Mouse (Mus musculus) CH12.LX (cell line): ENCODE results near the gene Phf23. TPM values are rescaled to one million over a fixed set of nuclear protein-coding genes. Genes with fewer than 3 reads are reported as not detected.
A peak's percentile ranks its signal among the peaks of the same experiment; 100 is the strongest.

Experiments used
- DNase-seq: peaks from one replicate; pipeline ENCODE4 v3.0.0-alpha.2; 2013; ENCODE audit errors: extremely low read depth
- H3K27ac ChIP-seq: 2 replicates; pipeline ENCODE4 v1.5.1; 2012; ENCODE audit warnings: low read depth, mild to moderate bottlenecking, control low read depth, moderate library complexity; ENCODE audit not compliant: insufficient read depth
- H3K27me3 ChIP-seq: replicated peaks from 2 replicates; pipeline ENCODE3; 2012; ENCODE audit warnings: inconsistent platforms
- H3K36me3 ChIP-seq, 2 experiments: replicated peaks in 1 of 2; 2 replicates each; pipeline versions ENCODE3 to v1.6.1; 2012; ENCODE audit warnings: inconsistent platforms in 1 of 2, low read length in 1 of 2, mild to moderate bottlenecking in 1 of 2, mixed read lengths in 1 of 2, moderate library complexity in 1 of 2; ENCODE audit not compliant: control insufficient read depth in 1 of 2, insufficient read depth in 1 of 2
- H3K4me1 ChIP-seq, 2 experiments: 2 replicates each; pipeline ENCODE4 v1.6.1; 2012; ENCODE audit warnings: inconsistent platforms in 1 of 2, moderate library complexity in 1 of 2; ENCODE audit not compliant: insufficient read depth in 2 of 2, control insufficient read depth in 1 of 2
- H3K4me2 ChIP-seq: 2 replicates; pipeline ENCODE4 v1.6.1; 2012; ENCODE audit warnings: low read depth, mild to moderate bottlenecking, control low read depth; ENCODE audit not compliant: poor library complexity, insufficient read depth, severe bottlenecking
- H3K4me3 ChIP-seq, 3 experiments: fragments of 150-350 bp in 1 of 3; sonication (generic) in 1 of 3; replicated peaks in 1 of 3; 2 replicates each; pipeline versions ENCODE3 to v1.5.1; 2011 to 2012; ENCODE audit warnings: low read depth in 2 of 3, low read length in 2 of 3, mild to moderate bottlenecking in 2 of 3, moderate library complexity in 2 of 3, control low read depth in 1 of 3, improper control_type of control experiment in 1 of 3, inconsistent platforms in 1 of 3, mixed read lengths in 1 of 3; ENCODE audit not compliant: poor library complexity in 1 of 3
- H3K79me2 ChIP-seq: replicated peaks from 2 replicates; pipeline ENCODE4 v1.6.1; 2012; ENCODE audit warnings: mild to moderate bottlenecking, moderate library complexity; ENCODE audit not compliant: control insufficient read depth, poor library complexity, insufficient read depth, severe bottlenecking; ENCODE audit errors: extremely low read depth
- H3K9ac ChIP-seq: 2 replicates; pipeline ENCODE4 v1.6.1; 2012; ENCODE audit warnings: low read depth, mild to moderate bottlenecking, control low read depth, moderate library complexity; ENCODE audit not compliant: insufficient read depth
- H3K9me3 ChIP-seq: replicated peaks from 2 replicates; pipeline ENCODE3; 2012; ENCODE audit warnings: low read length, inconsistent platforms, mixed read lengths
- BHLHE40 ChIP-seq: IDR thresholded peaks from 2 replicates; pipeline ENCODE4 v1.6.1; 2011; ENCODE audit warnings: mild to moderate bottlenecking, low read depth, low read length, improper control_type of control experiment
- E2F4 ChIP-seq: IDR thresholded peaks from 2 replicates; pipeline ENCODE4 v1.6.1; 2011; ENCODE audit warnings: low read depth, low read length, improper control_type of control experiment; ENCODE audit not compliant: insufficient replicate concordance
- ETS1 ChIP-seq: conservative IDR thresholded peaks from 2 replicates; pipeline ENCODE4 v1.6.1; 2012; ENCODE audit warnings: low read depth, mild to moderate bottlenecking, inconsistent platforms, low read length, improper control_type of control experiment, moderate library complexity
- HCFC1 ChIP-seq: IDR thresholded peaks from 2 replicates; pipeline ENCODE4 v1.6.1; 2012; ENCODE audit warnings: low read depth, mild to moderate bottlenecking, inconsistent platforms, low read length, improper control_type of control experiment
- IRF4 ChIP-seq: IDR thresholded peaks from 2 replicates; pipeline ENCODE4 v1.6.1; 2014; ENCODE audit warnings: low read depth, mild to moderate bottlenecking, inconsistent platforms, low read length, improper control_type of control experiment
- KAT2A ChIP-seq: IDR thresholded peaks from 2 replicates; pipeline ENCODE4 v1.6.1; 2012; ENCODE audit warnings: low read length, improper control_type of control experiment, inconsistent platforms; ENCODE audit not compliant: insufficient replicate concordance
- MAFK ChIP-seq: IDR thresholded peaks from 2 replicates; pipeline ENCODE4 v1.6.1; 2011; ENCODE audit warnings: low read length, improper control_type of control experiment; ENCODE audit not compliant: insufficient replicate concordance
- MAX ChIP-seq: IDR thresholded peaks from 2 replicates; pipeline ENCODE4 v1.6.1; 2011; ENCODE audit warnings: low read length, improper control_type of control experiment
- MAZ ChIP-seq: IDR thresholded peaks from 2 replicates; pipeline ENCODE4 v1.6.1; 2012; ENCODE audit warnings: low read depth, mild to moderate bottlenecking, inconsistent platforms, low read length, improper control_type of control experiment, moderate library complexity
- MXI1 ChIP-seq: IDR thresholded peaks from 2 replicates; pipeline ENCODE4 v1.6.1; 2011; ENCODE audit warnings: mild to moderate bottlenecking, low read depth, low read length, improper control_type of control experiment
- MYC ChIP-seq: IDR thresholded peaks from 2 replicates; pipeline ENCODE4 v1.6.1; 2011; ENCODE audit warnings: low read depth, mild to moderate bottlenecking, improper control_type of control experiment, low read length
- NELFE ChIP-seq: IDR thresholded peaks from 2 replicates; pipeline ENCODE4 v1.6.1; 2011; ENCODE audit warnings: low read depth, low read length, improper control_type of control experiment
- PAX5 ChIP-seq: IDR thresholded peaks from 2 replicates; pipeline ENCODE4 v1.6.1; 2012; ENCODE audit warnings: low read length, inconsistent platforms, mixed read lengths
- RAD21 ChIP-seq: IDR thresholded peaks from 2 replicates; pipeline ENCODE4 v1.6.1; 2011; ENCODE audit warnings: low read depth, mild to moderate bottlenecking, low read length, improper control_type of control experiment, moderate library complexity
- RCOR1 ChIP-seq: conservative IDR thresholded peaks from 2 replicates; pipeline ENCODE4 v1.6.1; 2012; ENCODE audit warnings: low read depth, mild to moderate bottlenecking, inconsistent platforms, low read length, improper control_type of control experiment
- SMC3 ChIP-seq: IDR thresholded peaks from 2 replicates; pipeline ENCODE4 v1.6.1; 2011; ENCODE audit warnings: low read depth, low read length, improper control_type of control experiment
- TBP ChIP-seq: conservative IDR thresholded peaks from 2 replicates; pipeline ENCODE4 v1.6.1; 2011; ENCODE audit warnings: low read depth, low read length, improper control_type of control experiment
- TCF12 ChIP-seq: IDR thresholded peaks from 2 replicates; pipeline ENCODE4 v1.6.1; 2014; ENCODE audit warnings: low read depth, mild to moderate bottlenecking, inconsistent platforms, low read length, improper control_type of control experiment
- USF1 ChIP-seq: IDR thresholded peaks from 2 replicates; pipeline ENCODE4 v1.6.1; 2014; ENCODE audit warnings: low read depth, mild to moderate bottlenecking, inconsistent platforms, low read length, improper control_type of control experiment
- USF2 ChIP-seq: conservative IDR thresholded peaks from 2 replicates; pipeline ENCODE4 v1.6.1; 2011; ENCODE audit warnings: low read depth, low read length, improper control_type of control experiment
- ZC3H11A ChIP-seq: IDR thresholded peaks from 2 replicates; pipeline ENCODE4 v1.6.1; 2012; ENCODE audit warnings: low read depth, mild to moderate bottlenecking, inconsistent platforms, low read length, improper control_type of control experiment
- ZKSCAN1 ChIP-seq: IDR thresholded peaks from 2 replicates; pipeline ENCODE4 v1.6.1; 2012; ENCODE audit warnings: low read depth, inconsistent platforms, low read length, improper control_type of control experiment, borderline replicate concordance
- ZNF384 ChIP-seq: IDR thresholded peaks from 2 replicates; pipeline ENCODE4 v1.6.1; 2012; ENCODE audit warnings: low read depth, low read length, improper control_type of control experiment, inconsistent platforms
- dilution Hi-C: fragments of 300-500 bp; cut with MboI; formaldehyde crosslinking; loops from 2 replicates; pipeline ENCODE4 v1.14.3; 2020; ENCODE audit warnings: low sequenced_read_pairs; ENCODE audit not compliant: extremely low pct_unique_long_range_greater_than_20kb, extremely low pct_ligation_motif_present
- in situ Hi-C: fragments of 300-500 bp; cut with MboI; formaldehyde crosslinking; loops from 3 replicates; pipeline ENCODE4 v1.14.3; 2019; ENCODE audit warnings: low sequenced_read_pairs, low pct_ligation_motif_present, low pct_unique_long_range_greater_than_20kb, mixed read lengths
- polyA plus RNA-seq: library from polyadenylated mRNA; unstranded; fragments of >175 nt; gene quantifications from 2 replicates; pipeline ENCODE4 v1.2.1, GENCODE M21; 2012; ENCODE audit warnings: low read depth; ENCODE audit not compliant: insufficient read length
- total RNA-seq, 2 experiments: library from RNA; depleted of rRNA; stranded (reverse); fragments of 300-350 nt in 1 of 2; fragments of >200 nt in 1 of 2; gene quantifications; 2 replicates each; pipeline ENCODE4 v1.2.3; 2012 to 2014

Gene Phf23
- total and polyA plus RNA-seq, 3 experiments = 67.2 to 93.2 (median 69.0) TPM

DNA sequence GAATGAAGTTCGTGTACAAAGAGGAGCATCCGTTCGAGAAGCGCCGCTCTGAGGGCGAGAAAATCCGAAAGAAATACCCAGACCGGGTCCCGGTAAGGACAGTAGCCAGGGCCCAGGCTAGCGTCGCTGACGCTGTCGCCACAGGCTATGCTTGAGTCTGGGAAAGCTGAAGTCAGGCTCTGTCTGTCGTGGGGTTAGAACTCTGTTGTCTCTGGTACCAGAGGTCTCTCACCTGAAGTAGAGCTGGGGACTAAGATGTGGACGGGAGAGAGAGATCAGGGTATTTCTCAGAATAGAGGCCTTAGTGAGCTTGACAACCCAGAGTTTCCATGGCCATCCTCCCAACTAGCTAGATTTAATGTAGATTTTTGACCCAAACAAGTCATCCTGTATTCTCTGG is 3.9 kb upstream of the Phf23 start:
- H3K4me3 ChIP-seq = peak overlapping the region; percentile 76 to 93 (median 77)
- 0 out of 2 replicates have a peak, but pooled peaks have one; percentile 56 for TF ChIP-seq KAT2A
- TF ChIP-seq IRF4 = peak; percentile 34; the same call in 1 of the 2 replicates
- TF ChIP-seq MAFK = no peak
- TF ChIP-seq HCFC1 = peak; percentile 51
- TF ChIP-seq ZNF384 = no peak
- 0 out of 2 replicates have a peak, but pooled peaks have one; percentile 52 for TF ChIP-seq MAZ
- H3K27me3 ChIP-seq = no peaks in the 10 kb centered on the region
- dilution Hi-C loops = no loop called here
- H3K9ac ChIP-seq = peak overlapping the region; percentile 83
- H3K36me3 ChIP-seq = peaks cover 45 to 56% of the 10 kb centered on the region in 2 experiments
- no peak for DNase-seq
- H3K4me1 ChIP-seq = peaks cover 8 to 28% of the 10 kb centered on the region in 2 experiments; a peak in 3 of 4 replicates
- in situ Hi-C loops = no loop called here
- H3K79me2 ChIP-seq = peaks cover 35% of the 10 kb centered on the region
- peak overlapping the region; percentile 37; the same call in 1 of the 2 replicates for H3K4me2 ChIP-seq
- peak overlapping the region; percentile 80; the same call in 1 of the 2 replicates for H3K27ac ChIP-seq
- H3K9me3 ChIP-seq = no peaks in the 10 kb centered on the region

DNA sequence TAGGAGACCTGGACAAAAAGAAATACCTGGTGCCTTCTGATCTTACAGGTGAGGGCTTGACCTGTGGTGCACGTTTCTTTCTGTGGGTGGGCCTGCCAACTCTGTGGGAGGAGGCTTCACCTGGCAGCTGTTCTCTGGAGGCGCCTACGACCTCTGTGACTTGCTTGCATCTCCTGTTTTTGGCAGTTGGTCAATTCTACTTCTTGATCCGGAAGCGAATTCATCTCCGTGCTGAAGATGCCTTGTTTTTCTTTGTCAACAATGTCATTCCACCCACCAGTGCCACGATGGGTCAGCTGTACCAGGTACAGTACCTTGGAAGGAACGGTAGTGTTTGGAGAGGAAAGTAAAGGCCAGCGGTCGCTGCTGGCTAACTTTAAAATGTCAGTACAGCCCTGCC is 3.2 kb upstream of the Phf23 start:
- in situ Hi-C loops (no loop called here), dilution Hi-C loops (no loop called here)
- Histone ChIP-seq H3K4me3 (peak overlapping the region; percentile 45 to 93 (median 77)), H3K4me1 (peaks cover 8 to 29% of the 10 kb centered on the region in 2 experiments; a peak in 3 of 4 replicates), H3K27me3 (no peaks in the 10 kb centered on the region), H3K79me2 (peaks cover 38% of the 10 kb centered on the region), H3K36me3 (peaks cover 42 to 50% of the 10 kb centered on the region in 2 experiments), H3K4me2 (peak overlapping the region; percentile 96), H3K9ac (peak overlapping the region; percentile 83), H3K9me3 (no peaks in the 10 kb centered on the region), H3K27ac (no peak overlapping the region)
- TF ChIP-seq BHLHE40 (no peak), ZC3H11A (no peak), MYC (no peak), USF2 (no peak), MAX (no peak), ETS1 (no peak), NELFE (no peak), TBP (no peak), TCF12 (no peak), RAD21 (no peak), MXI1 (no peak), ZKSCAN1 (no peak), PAX5 (no peak), USF1 (no peak), ZNF384 (no peak), RCOR1 (no peak), SMC3 (no peak), E2F4 (no peak), HCFC1 (no peak), IRF4 (no peak)
- DNase-seq = no peak
